Mouse (Mus musculus) liver, embryonic 14.5 days (tissue): ENCODE results near the gene Espl1. TPM values are rescaled to one million over a fixed set of nuclear protein-coding genes. Genes with fewer than 3 reads are reported as not detected.

Source experiments
- ATAC-seq: fragments of 200-750 bp; cut with Nextera tagmentation; 2 replicates; pipeline ENCODE4 v1.8.0; 2017; ENCODE audit warnings: moderate number of reproducible peaks, mild to moderate bottlenecking, moderate library complexity; ENCODE audit not compliant: insufficient read depth
- DNase-seq, 3 experiments: peaks; one replicate each; pipeline ENCODE4 v3.0.0-alpha.2; 2012 to 2013; ENCODE audit warnings: low read depth in 3 of 3, low spot score in 3 of 3
- H3K27ac ChIP-seq: fragments of 300-500 bp; sonication (generic); 2 replicates; pipeline ENCODE4 v1.5.1; 2014; ENCODE audit warnings: moderate library complexity, mild to moderate bottlenecking, control low read depth, inconsistent platforms
- H3K27me3 ChIP-seq: fragments of 300-500 bp; sonication (generic); 2 replicates; pipeline ENCODE4 v1.6.1; 2014; ENCODE audit warnings: mild to moderate bottlenecking, low read length, moderate library complexity; ENCODE audit not compliant: control insufficient read depth, insufficient read depth
- H3K36me3 ChIP-seq: fragments of 300-500 bp; sonication (generic); replicated peaks from 2 replicates; pipeline ENCODE4 v1.6.1; 2014; ENCODE audit warnings: low read depth; ENCODE audit not compliant: control insufficient read depth, insufficient read depth
- H3K4me1 ChIP-seq, 2 experiments: fragments of 200-500 bp in 1 of 2; fragments of 300-500 bp in 1 of 2; sonication (generic) in 1 of 2; replicated peaks; 2 replicates each; pipeline ENCODE4 v1.6.1; 2012 to 2014; ENCODE audit warnings: antibody characterized with exemption in 1 of 2, inconsistent platforms in 1 of 2, low read length in 1 of 2; ENCODE audit not compliant: control insufficient read depth in 2 of 2, insufficient read depth in 2 of 2
- H3K4me2 ChIP-seq: fragments of 300-500 bp; sonication (generic); 2 replicates; pipeline ENCODE4 v1.6.1; 2014; ENCODE audit warnings: low read depth, mild to moderate bottlenecking, control low read depth, moderate library complexity
- H3K4me3 ChIP-seq, 2 experiments: fragments of 200-500 bp in 1 of 2; fragments of 300-500 bp in 1 of 2; sonication (generic) in 1 of 2; 2 replicates each; pipeline ENCODE4 v1.5.1; 2012 to 2014; ENCODE audit warnings: low read depth in 2 of 2, low read length in 2 of 2, mild to moderate bottlenecking in 2 of 2, control low read depth in 1 of 2, inconsistent platforms in 1 of 2, moderate library complexity in 1 of 2; ENCODE audit not compliant: insufficient read depth in 1 of 2
- H3K9ac ChIP-seq: fragments of 300-500 bp; sonication (generic); replicated peaks from 2 replicates; pipeline ENCODE4 v1.6.1; 2014; ENCODE audit warnings: mild to moderate bottlenecking, control low read depth, moderate library complexity
- H3K9me3 ChIP-seq: fragments of 300-500 bp; sonication (generic); 2 replicates; pipeline ENCODE4 v1.6.1; 2016; ENCODE audit warnings: low read length, mixed read lengths; ENCODE audit not compliant: control insufficient read depth
- CTCF ChIP-seq: IDR thresholded peaks from 2 replicates; pipeline ENCODE4 v1.5.1; 2016; ENCODE audit warnings: antibody characterized with exemption, low read depth, control low read depth
- EP300 ChIP-seq: IDR thresholded peaks from 2 replicates; pipeline ENCODE4 v1.6.1; 2016; ENCODE audit warnings: antibody characterized with exemption, low read depth
- WGBS: fragments of 180-500 bp; shearing (Covaris S2); extraction: QIAGEN DNeasy Blood & Tissue Kit; methylation state at CpG from one replicate; pipeline ENCODE4 v1.1.7; 2014; ENCODE audit not compliant: insufficient replicate concordance; 5-methylcytosine and 5-hydroxymethylcytosine counted together
- polyA plus RNA-seq, 2 experiments: library from polyadenylated mRNA; depleted of rRNA in 1 of 2; stranded (reverse) in 1 of 2; unstranded in 1 of 2; fragments of >200 nt; fragmentation: Nextera tagmentation in 1 of 2; extraction: Ambion mirVana in 1 of 2; gene quantifications; 2 replicates each; pipeline versions ENCODE4 v1.2.1 to v1.2.3; 2012 to 2014

Gene Espl1
- polyA plus RNA-seq, 2 experiments, result 17.0 to 25.6 TPM

GRCm38 (mm10) chr15:102248812-102249191, 47.3 kb upstream of the Espl1 start:
- H3K27ac ChIP-seq, result no peak overlapping the region
- no peak overlapping the region for H3K4me2 ChIP-seq
- no peak overlapping the region for H3K9ac ChIP-seq
- 9% methylated on average over 3 of the region's 3 CpGs for WGBS
- H3K4me1 ChIP-seq, result peaks cover 0 to 11% of the 10 kb centered on the region in 2 experiments; a peak in 2 of 4 replicates
- H3K9me3 ChIP-seq, result no peaks in the 10 kb centered on the region
- TF ChIP-seq CTCF, result no peak
- no peak for TF ChIP-seq EP300
- no peak overlapping the region for H3K4me3 ChIP-seq
- peaks cover 67% of the 10 kb centered on the region for H3K27me3 ChIP-seq
- H3K36me3 ChIP-seq, result no peaks in the 10 kb centered on the region
- no peak for DNase-seq
- no peak for ATAC-seq

GRCm38 (mm10) chr15:102249251-102249691, 46.8 kb upstream of the Espl1 start:
- peaks cover 62% of the 10 kb centered on the region for H3K27me3 ChIP-seq
- no peaks in the 10 kb centered on the region for H3K9me3 ChIP-seq
- DNase-seq (no peak), ATAC-seq (no peak)
- no peak overlapping the region for H3K9ac ChIP-seq
- no peak overlapping the region; the same call in 1 of the 2 replicates for H3K4me2 ChIP-seq
- H3K27ac ChIP-seq, result no peak overlapping the region
- no peak overlapping the region for H3K4me3 ChIP-seq
- WGBS, result 2% methylated on average over 13 of the region's 13 CpGs
- H3K4me1 ChIP-seq, result peaks cover 0 to 7% of the 10 kb centered on the region in 2 experiments; a peak in 1 of 4 replicates
- no peaks in the 10 kb centered on the region for H3K36me3 ChIP-seq
- TF ChIP-seq CTCF (no peak), EP300 (no peak)

- no peak overlapping the region for H3K4me3 ChIP-seq
- no peaks in the 10 kb centered on the region for H3K36me3 ChIP-seq
- 57% methylated on average over 9 of the region's 9 CpGs for WGBS
- DNase-seq (no peak), ATAC-seq (no peak)
- H3K27me3 ChIP-seq, result peaks cover 59% of the 10 kb centered on the region
- no peak overlapping the region for H3K4me2 ChIP-seq
- no peak overlapping the region for H3K27ac ChIP-seq
- H3K4me1 ChIP-seq, result 0 out of 4 replicates have a peak, but pooled peaks cover 0 to 5% of the 10 kb centered on the region in 2 experiments
- no peaks in the 10 kb centered on the region for H3K9me3 ChIP-seq
- no peak overlapping the region for H3K9ac ChIP-seq
- no peak for TF ChIP-seq EP300
- no peak for TF ChIP-seq CTCF
Measured at GRCm38 (mm10) chr15:102249967-102250366, 46.1 kb upstream of the Espl1 start.

GRCm38 (mm10) chr15:102250521-102250920, 45.5 kb upstream of the Espl1 start:
- WGBS, result 55% methylated on average over 5 of the region's 5 CpGs
- Histone ChIP-seq H3K9ac (no peak overlapping the region), H3K4me1 (0 out of 4 replicates have a peak, but pooled peaks cover 0 to 5% of the 10 kb centered on the region in 2 experiments), H3K4me2 (no peak overlapping the region), H3K9me3 (no peaks in the 10 kb centered on the region), H3K27me3 (peaks cover 58% of the 10 kb centered on the region), H3K4me3 (no peak overlapping the region), H3K27ac (no peak overlapping the region), H3K36me3 (no peaks in the 10 kb centered on the region)
- no peak for ATAC-seq
- DNase-seq, result no peak
- no peak for TF ChIP-seq CTCF
- no peak for TF ChIP-seq EP300

- ATAC-seq (no peak), DNase-seq (no peak)
- Histone ChIP-seq H3K27ac (no peak overlapping the region), H3K4me3 (no peak overlapping the region), H3K27me3 (peaks cover 54% of the 10 kb centered on the region), H3K9ac (no peak overlapping the region), H3K4me1 (no peaks in the 10 kb centered on the region), H3K36me3 (no peaks in the 10 kb centered on the region), H3K9me3 (no peaks in the 10 kb centered on the region), H3K4me2 (no peak overlapping the region)
- TF ChIP-seq EP300 (no peak), CTCF (no peak)
- WGBS, result 36% methylated on average over 14 of the region's 14 CpGs
Measured at GRCm38 (mm10) chr15:102255547-102256255, 40.4 kb upstream of the Espl1 start.
